In genomic region chr8:105990856-105991387, GRCm38 (mm10) we compare ENCODE assay signal across 8 mouse cellular contexts. TPM values are rescaled to one million over a fixed set of nuclear protein-coding genes. Genes with fewer than 3 reads are reported as not detected.
DNase-seq lines count a peak whose midpoint lies in the region; ATAC-seq and TF ChIP-seq lines count a peak whose summit lies in the region.

Gene Dus2, plus strand, starts transcription at chr8:105991337.

- no peaks in the 10 kb centered on the region for H3K9me3 ChIP-seq in heart, embryonic 12.5 days (replicated peaks)
- H3K9me3 ChIP-seq in kidney, embryonic 16.5 days (ENCODE audit: low read length), result no peaks in the 10 kb centered on the region
- H3K9me3 ChIP-seq in liver, embryonic 12.5 days (replicated peaks), result no peaks in the 10 kb centered on the region
- no peaks in the 10 kb centered on the region for H3K9me3 ChIP-seq in stomach, embryonic 15.5 days

- H3K9ac ChIP-seq in heart, embryonic 12.5 days, result peak within 1 kb of the TSS; percentile 57; the same call in 1 of the 2 replicates
- H3K9ac ChIP-seq in kidney, embryonic 16.5 days (replicated peaks; ENCODE audit: low read length), result no peak within 1 kb of the TSS
- H3K9ac ChIP-seq in liver, embryonic 12.5 days, result no peak within 1 kb of the TSS; the same call in 1 of the 2 replicates
- no peak within 1 kb of the TSS for H3K9ac ChIP-seq in stomach, embryonic 15.5 days

- 10% methylated on average over 15 of the region's 15 CpGs for WGBS in heart, embryonic 12.5 days
- WGBS in kidney, embryonic 16.5 days, result 12% methylated on average over 15 of the region's 15 CpGs
- WGBS in liver, embryonic 12.5 days (ENCODE audit: insufficient replicate concordance), result 9% methylated on average over 15 of the region's 15 CpGs
- WGBS in stomach, embryonic 15.5 days, result 9% methylated on average over 15 of the region's 15 CpGs

- H3K27ac ChIP-seq in embryonic fibroblast, embryonic 13.5 days (ENCODE audit: insufficient read depth, low read length), result no peak within 1 kb of the TSS
- no peak within 1 kb of the TSS for H3K27ac ChIP-seq in heart, embryonic 12.5 days (ENCODE audit: poor library complexity, severe bottlenecking)
- no peak within 1 kb of the TSS for H3K27ac ChIP-seq in kidney, embryonic 16.5 days (ENCODE audit: low read length)
- no peak within 1 kb of the TSS for H3K27ac ChIP-seq in liver, embryonic 12.5 days
- no peak within 1 kb of the TSS for H3K27ac ChIP-seq in stomach, embryonic 15.5 days

- H3K4me1 ChIP-seq in embryonic fibroblast, embryonic 13.5 days (ENCODE audit: control insufficient read depth, insufficient read depth, low read length), result no peaks in the 10 kb centered on the region
- H3K4me1 ChIP-seq in heart, embryonic 12.5 days (replicated peaks), result 0 out of 2 replicates have a peak, but pooled peaks cover 8% of the 10 kb centered on the region
- H3K4me1 ChIP-seq in kidney, embryonic 16.5 days (ENCODE audit: insufficient read depth, low read length), result 0 out of 2 replicates have a peak, but pooled peaks cover 2% of the 10 kb centered on the region
- peaks cover 2% of the 10 kb centered on the region; the same call in 1 of the 2 replicates for H3K4me1 ChIP-seq in liver, embryonic 12.5 days
- peaks cover 4% of the 10 kb centered on the region; the same call in 1 of the 2 replicates for H3K4me1 ChIP-seq in stomach, embryonic 15.5 days

- peaks cover 6% of the 10 kb centered on the region for H3K27me3 ChIP-seq in heart, embryonic 12.5 days (replicated peaks)
- H3K27me3 ChIP-seq in kidney, embryonic 16.5 days (ENCODE audit: insufficient read depth, low read length), result no peaks in the 10 kb centered on the region
- H3K27me3 ChIP-seq in liver, embryonic 12.5 days (replicated peaks), result peaks cover 35% of the 10 kb centered on the region; the same call in 1 of the 2 replicates
- no peaks in the 10 kb centered on the region for H3K27me3 ChIP-seq in stomach, embryonic 15.5 days (replicated peaks)

- TF ChIP-seq POLR2A in embryonic fibroblast, embryonic 13.5 days (IDR thresholded peaks at IDR 0.05; ENCODE audit: low read depth, low read length), result no peak

- H3K4me3 ChIP-seq in embryonic fibroblast, embryonic 13.5 days (ENCODE audit: insufficient read depth, low read length), result no peak within 1 kb of the TSS
- no peak within 1 kb of the TSS; the same call in 1 of the 2 replicates for H3K4me3 ChIP-seq in heart, embryonic 12.5 days
- no peak within 1 kb of the TSS for H3K4me3 ChIP-seq in kidney, embryonic 16.5 days (ENCODE audit: low read length)
- no peak within 1 kb of the TSS for H3K4me3 ChIP-seq in liver, embryonic 12.5 days
- no peak within 1 kb of the TSS for H3K4me3 ChIP-seq in stomach, embryonic 15.5 days (replicated peaks)

- peak within 1 kb of the TSS; percentile 45 for H3K4me2 ChIP-seq in heart, embryonic 12.5 days
- peak within 1 kb of the TSS; percentile 29 for H3K4me2 ChIP-seq in kidney, embryonic 16.5 days (replicated peaks; ENCODE audit: low read depth, low read length)
- 0 out of 2 replicates have a peak within 1 kb of the TSS, but pooled peaks have one; percentile 19 for H3K4me2 ChIP-seq in liver, embryonic 12.5 days
- H3K4me2 ChIP-seq in stomach, embryonic 15.5 days, result peak within 1 kb of the TSS; percentile 34; the same call in 1 of the 2 replicates

- TF ChIP-seq CTCF in embryonic fibroblast, embryonic 13.5 days (IDR thresholded peaks at IDR 0.05; ENCODE audit: borderline replicate concordance, insufficient read depth, low read length), result peak; percentile 78; the same call in 1 of the 2 replicates

- H3K36me3 ChIP-seq in heart, embryonic 12.5 days, result no peaks in the 10 kb centered on the region
- no peaks in the 10 kb centered on the region for H3K36me3 ChIP-seq in kidney, embryonic 16.5 days (ENCODE audit: insufficient read depth, low read length)
- H3K36me3 ChIP-seq in liver, embryonic 12.5 days, result no peaks in the 10 kb centered on the region
- H3K36me3 ChIP-seq in stomach, embryonic 15.5 days, result no peaks in the 10 kb centered on the region

- ATAC-seq in heart, embryonic 12.5 days (ENCODE audit: insufficient number of reproducible peaks, low FRiP score), result peak; percentile 76
- peak; percentile 78 for ATAC-seq in kidney, embryonic 16.5 days (ENCODE audit: low FRiP score, low TSS enrichment)
- ATAC-seq in liver, embryonic 12.5 days, result peak; percentile 57
- peak; percentile 65; the same call in 1 of the 2 replicates for ATAC-seq in stomach, embryonic 15.5 days (ENCODE audit: insufficient read depth, low FRiP score, low read depth)

- peak; percentile 85 for DNase-seq in CD4-positive helper T cell, adult 2 months (ENCODE audit: low read depth, low spot score)
- DNase-seq in brain, adult 2 months (ENCODE audit: low read depth, low spot score), result peak; percentile 91
- peak; percentile 77 to 87 for DNase-seq in natural killer cell, adult 2 months (ENCODE audit: low spot score in 2 of 2)

RNA-seq across cellular contexts. Expression of gene Dus2, which starts in this region (rescaled TPM):
- 13.4 and 17.4 TPM in 2 replicates for polyA plus RNA-seq in embryonic fibroblast, embryonic 13.5 days (2011; ENCODE audit: insufficient read length, low read depth, missing spikeins)
- 15.2 TPM in 2 replicates for polyA plus RNA-seq in heart, embryonic 12.5 days (2016; fragmentation: Nextera tagmentation; extraction: Ambion mirVana)
- 19.7 and 24.6 TPM in 2 replicates for polyA plus RNA-seq in kidney, embryonic 16.5 days (2015; fragmentation: Nextera tagmentation; extraction: Ambion mirVana)
- polyA plus RNA-seq in liver, embryonic 12.5 days (2016; fragmentation: Nextera tagmentation; extraction: Ambion mirVana), result 16.0 and 16.5 TPM in 2 replicates
- 17.6 and 21.2 TPM in 2 replicates for polyA plus RNA-seq in stomach, embryonic 15.5 days (2015; fragmentation: Nextera tagmentation; extraction: Ambion mirVana)
